Mouse (Mus musculus) C2C12 (cell line): ENCODE data around the gene Pdk2. TPM values are rescaled to one million over a fixed set of nuclear protein-coding genes. Genes with fewer than 3 reads are reported as not detected.

Experiments
- H3K27me3 ChIP-seq: one replicate; pipeline ENCODE4 v1.6.1; 2011; ENCODE audit not compliant: control insufficient read depth, insufficient read depth, insufficient read length
- H3K36me3 ChIP-seq: one replicate; pipeline ENCODE4 v1.6.1; 2011; ENCODE audit not compliant: control insufficient read depth, insufficient read depth
- H3K4me3 ChIP-seq: one replicate; pipeline ENCODE4 v1.5.1; 2011; ENCODE audit warnings: mild to moderate bottlenecking, control low read depth; ENCODE audit not compliant: poor library complexity, insufficient read depth, severe bottlenecking
- H3K79me2 ChIP-seq: one replicate; pipeline ENCODE4 v1.6.1; 2011; ENCODE audit not compliant: control insufficient read depth, insufficient read depth
- H3K79me3 ChIP-seq: one replicate; pipeline ENCODE4 v1.6.1; 2011; ENCODE audit warnings: low read depth, control low read depth
- H3ac ChIP-seq: one replicate; pipeline ENCODE3; 2011; ENCODE audit warnings: low read depth; ENCODE audit not compliant: control insufficient read depth, insufficient read length
- CEBPB ChIP-seq: IDR thresholded peaks from one replicate; pipeline ENCODE4 v1.6.1; 2011; ENCODE audit warnings: low read depth, mild to moderate bottlenecking, control low read depth, moderate library complexity
- CTCF ChIP-seq: IDR thresholded peaks from one replicate; pipeline ENCODE4 v1.5.1; 2011; ENCODE audit not compliant: control insufficient read depth, insufficient read depth, insufficient read length
- FOSL1 ChIP-seq: IDR thresholded peaks from one replicate; pipeline ENCODE4 v1.8.0; 2011; ENCODE audit warnings: mild to moderate bottlenecking, low read length; ENCODE audit not compliant: poor library complexity, insufficient read depth, severe bottlenecking
- MAX ChIP-seq: IDR thresholded peaks from one replicate; pipeline ENCODE4 v1.6.1; 2011; ENCODE audit warnings: mild to moderate bottlenecking, control low read depth
- MYOD1 ChIP-seq: IDR thresholded peaks from one replicate; pipeline ENCODE4 v1.6.1; 2011; ENCODE audit warnings: low read depth; ENCODE audit not compliant: control insufficient read depth, insufficient read length
- MYOG ChIP-seq: IDR thresholded peaks from one replicate; pipeline ENCODE4 v1.6.1; 2011; ENCODE audit not compliant: control insufficient read depth, insufficient read length; ENCODE audit errors: extremely low read depth
- USF1 ChIP-seq: IDR thresholded peaks from one replicate; pipeline ENCODE4 v1.6.1; 2011; ENCODE audit warnings: low read depth, mild to moderate bottlenecking, control low read depth, moderate library complexity
- polyA plus RNA-seq: library from polyadenylated mRNA; unstranded; fragments of >200 nt; fragmentation: generic; extraction: Trizol; gene quantifications from one replicate; pipeline ENCODE4 v1.2.1, GENCODE M21; 2012; ENCODE audit warnings: missing spikeins

Gene Pdk2
- polyA plus RNA-seq, 1 experiment = 1.8 TPM

DNA sequence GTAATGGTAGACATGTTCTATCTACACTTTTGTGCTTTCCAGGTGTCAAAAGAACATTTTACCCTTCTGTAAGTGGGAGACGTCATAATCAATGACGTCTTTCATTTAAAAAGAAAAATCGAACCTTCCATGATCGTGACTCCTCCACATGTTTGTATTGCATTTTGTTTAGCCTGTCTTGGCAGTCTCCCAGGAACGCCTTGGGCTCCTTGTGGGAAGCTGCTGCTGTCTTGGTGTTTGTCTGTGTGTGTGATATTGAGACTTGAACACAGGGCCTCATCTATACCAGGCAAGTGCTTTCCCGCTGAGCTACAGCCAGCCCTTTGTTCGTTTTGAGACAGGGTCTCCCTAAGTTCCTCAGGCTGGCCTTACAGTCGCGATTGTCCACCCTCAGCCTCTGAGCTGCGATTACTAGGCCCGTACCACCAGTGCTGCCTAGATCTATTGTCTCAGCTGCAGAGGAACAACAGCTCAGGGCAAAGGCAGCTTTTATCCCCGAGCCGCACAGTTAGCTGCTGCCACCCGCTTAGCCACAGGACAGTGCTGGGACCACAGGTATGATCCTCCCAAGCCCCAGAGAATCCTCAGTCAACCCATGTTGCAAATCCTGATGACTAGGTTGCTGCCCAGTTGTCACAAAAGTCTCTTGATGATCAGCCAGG, 2.9 kb downstream of the Pdk2 start:
- Histone ChIP-seq H3ac (no peak overlapping the region), H3K79me2 (no peaks in the 10 kb centered on the region), H3K27me3 (peaks cover 4% of the 10 kb centered on the region), H3K4me3 (no peak overlapping the region), H3K79me3 (no peaks in the 10 kb centered on the region), H3K36me3 (no peaks in the 10 kb centered on the region)
- no peak for TF ChIP-seq CTCF
- TF ChIP-seq MYOD1 = no peak
- TF ChIP-seq USF1 = no peak
- no peak for TF ChIP-seq MAX
- TF ChIP-seq CEBPB = no peak
- no peak for TF ChIP-seq MYOG
- TF ChIP-seq FOSL1 = no peak

DNA sequence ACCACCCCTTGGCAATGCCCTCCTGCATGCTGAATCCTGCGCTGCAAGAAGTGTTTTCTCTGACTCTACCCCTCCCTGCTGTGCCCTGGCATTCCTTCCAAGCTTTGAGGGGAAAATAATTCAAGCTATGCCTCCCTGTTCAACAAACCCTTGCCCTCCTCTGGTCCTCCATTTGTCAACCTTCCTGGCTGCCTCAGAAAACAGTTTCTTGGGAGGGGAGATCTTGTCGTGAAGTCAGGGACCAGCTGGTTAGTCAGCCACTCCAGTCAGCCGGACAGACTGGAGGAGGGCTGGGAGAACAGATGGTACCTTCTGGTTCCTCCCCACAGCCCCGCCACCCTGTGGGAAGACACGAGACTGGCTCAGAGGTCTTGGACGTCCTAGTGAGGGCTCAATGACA, 3.8 kb downstream of the Pdk2 start:
- Histone ChIP-seq H3K27me3 (peaks cover 4% of the 10 kb centered on the region), H3K4me3 (no peak overlapping the region)

DNA sequence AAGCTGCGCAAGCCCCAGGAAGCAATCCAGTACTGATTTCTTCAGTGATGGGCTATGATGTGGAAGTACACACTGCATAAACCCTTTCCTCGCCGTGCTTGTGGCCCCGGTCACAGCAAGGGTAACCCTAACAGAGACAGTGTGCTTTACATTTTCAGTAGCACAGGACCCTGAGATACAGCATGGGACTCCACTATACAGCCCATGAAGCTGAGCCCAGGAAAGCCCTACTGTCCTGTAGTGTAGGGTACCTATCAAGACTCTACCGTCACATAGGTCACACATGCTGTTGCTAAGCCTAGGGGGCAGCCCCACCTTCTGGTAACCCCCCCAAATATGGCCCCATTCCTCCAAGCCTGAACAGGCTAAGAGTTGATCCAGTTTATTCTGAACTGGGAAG, 4.6 kb downstream of the Pdk2 start:
- H3K36me3 ChIP-seq = no peaks in the 10 kb centered on the region
- H3ac ChIP-seq = no peak overlapping the region
- no peak overlapping the region for H3K4me3 ChIP-seq
- peaks cover 4% of the 10 kb centered on the region for H3K27me3 ChIP-seq
- no peaks in the 10 kb centered on the region for H3K79me2 ChIP-seq
- H3K79me3 ChIP-seq = no peaks in the 10 kb centered on the region
- no peak for TF ChIP-seq FOSL1
- TF ChIP-seq CEBPB = no peak
- no peak for TF ChIP-seq MYOD1
- no peak for TF ChIP-seq MYOG
- no peak for TF ChIP-seq CTCF

More for the DNA sequence above, 3.8 kb downstream of the Pdk2 start:
- Histone ChIP-seq H3K36me3 (no peaks in the 10 kb centered on the region), H3K79me3 (no peaks in the 10 kb centered on the region), H3K79me2 (no peaks in the 10 kb centered on the region), H3ac (no peak overlapping the region)
- no peak for TF ChIP-seq USF1
- no peak for TF ChIP-seq MYOG
- no peak for TF ChIP-seq CEBPB
- TF ChIP-seq FOSL1 = no peak

DNA sequence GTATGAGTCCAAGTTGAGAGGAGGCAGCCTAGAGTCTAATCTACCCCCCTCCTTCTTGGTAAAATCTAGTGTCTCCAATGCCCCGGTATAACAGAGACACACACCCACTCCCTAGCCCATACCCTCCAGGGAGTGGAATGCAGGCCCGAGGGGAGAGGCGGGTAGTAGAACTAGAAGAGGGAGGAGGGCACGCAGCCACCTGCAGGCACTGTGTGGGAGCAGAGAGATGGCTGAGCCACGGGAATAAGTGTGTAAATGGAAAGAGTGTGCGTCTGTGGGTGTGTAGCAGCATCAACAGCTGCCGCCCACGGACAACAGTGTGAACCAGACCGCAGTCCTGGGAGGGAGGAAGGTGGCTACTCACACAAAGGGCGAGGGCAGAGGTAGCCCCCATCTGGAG, 6.3 kb downstream of the Pdk2 start:
- Histone ChIP-seq H3K79me2 (no peaks in the 10 kb centered on the region), H3K79me3 (no peaks in the 10 kb centered on the region), H3K27me3 (peaks cover 4% of the 10 kb centered on the region), H3K4me3 (no peak overlapping the region), H3ac (no peak overlapping the region), H3K36me3 (no peaks in the 10 kb centered on the region)
- TF ChIP-seq USF1 = no peak
- no peak for TF ChIP-seq FOSL1
- no peak for TF ChIP-seq MYOD1

DNA sequence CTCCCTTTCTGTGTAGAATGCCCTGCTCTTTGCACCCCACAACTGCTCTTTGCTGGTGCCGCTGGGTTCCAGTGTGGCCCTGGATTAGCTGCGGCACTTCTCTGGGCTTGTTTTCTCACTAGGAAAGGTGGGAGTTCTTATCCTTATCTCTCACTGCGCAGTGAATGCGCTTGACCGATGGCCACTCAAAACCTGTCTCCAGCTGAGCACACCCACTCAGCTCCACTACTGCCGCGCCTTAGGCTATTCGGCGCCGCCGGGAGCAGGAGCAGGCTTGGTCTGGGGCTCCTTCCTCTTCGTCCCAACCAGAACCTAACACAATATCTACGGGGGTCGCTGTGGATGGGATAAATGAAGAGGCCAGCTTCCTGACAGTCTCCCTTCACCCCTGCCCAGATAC, 7.5 kb downstream of the Pdk2 start:
- H3K4me3 ChIP-seq = no peak overlapping the region
- H3K36me3 ChIP-seq = no peaks in the 10 kb centered on the region
- H3K79me3 ChIP-seq = no peaks in the 10 kb centered on the region
- H3ac ChIP-seq = no peak overlapping the region
- peaks cover 4% of the 10 kb centered on the region for H3K27me3 ChIP-seq
- TF ChIP-seq MYOG (no peak), MAX (no peak), USF1 (no peak), CEBPB (no peak)
- no peaks in the 10 kb centered on the region for H3K79me2 ChIP-seq

DNA sequence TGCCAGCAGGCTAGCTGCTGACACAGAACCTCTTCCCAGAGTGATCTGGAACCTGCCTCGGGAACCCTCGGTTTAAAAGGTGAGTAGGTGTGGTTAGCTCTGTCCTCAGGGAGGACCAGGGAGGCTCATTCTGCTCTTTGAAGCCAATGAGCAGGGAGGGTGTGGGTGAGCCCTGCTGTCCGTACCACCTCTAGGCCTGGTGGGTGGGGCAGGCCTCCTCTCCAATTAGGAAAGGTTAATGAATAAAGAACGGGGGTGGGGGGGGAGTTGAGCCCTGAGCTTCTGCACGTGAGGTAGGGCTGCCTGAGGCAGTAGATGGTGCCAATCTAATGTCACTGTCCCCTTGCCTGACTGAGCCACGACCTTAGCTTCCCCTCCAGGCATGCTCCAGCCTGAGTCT, 8.2 kb downstream of the Pdk2 start:
- Histone ChIP-seq H3ac (no peak overlapping the region), H3K79me3 (no peaks in the 10 kb centered on the region), H3K79me2 (no peaks in the 10 kb centered on the region), H3K27me3 (peaks cover 4% of the 10 kb centered on the region), H3K4me3 (no peak overlapping the region), H3K36me3 (no peaks in the 10 kb centered on the region)
- no peak for TF ChIP-seq CEBPB
- TF ChIP-seq CTCF = no peak
- TF ChIP-seq FOSL1 = no peak
- TF ChIP-seq USF1 = no peak
- TF ChIP-seq MYOD1 = no peak
- TF ChIP-seq MYOG = no peak
- TF ChIP-seq MAX = no peak
